Mouse (Mus musculus): ENCODE data around the gene Ankrd24.
"Not testable (repeated sequence)": the region's sequence is repeated elsewhere in the genome, so short reads cannot be mapped to it uniquely, and the experiment has no call there.

The Ankrd24 gene

DNA sequence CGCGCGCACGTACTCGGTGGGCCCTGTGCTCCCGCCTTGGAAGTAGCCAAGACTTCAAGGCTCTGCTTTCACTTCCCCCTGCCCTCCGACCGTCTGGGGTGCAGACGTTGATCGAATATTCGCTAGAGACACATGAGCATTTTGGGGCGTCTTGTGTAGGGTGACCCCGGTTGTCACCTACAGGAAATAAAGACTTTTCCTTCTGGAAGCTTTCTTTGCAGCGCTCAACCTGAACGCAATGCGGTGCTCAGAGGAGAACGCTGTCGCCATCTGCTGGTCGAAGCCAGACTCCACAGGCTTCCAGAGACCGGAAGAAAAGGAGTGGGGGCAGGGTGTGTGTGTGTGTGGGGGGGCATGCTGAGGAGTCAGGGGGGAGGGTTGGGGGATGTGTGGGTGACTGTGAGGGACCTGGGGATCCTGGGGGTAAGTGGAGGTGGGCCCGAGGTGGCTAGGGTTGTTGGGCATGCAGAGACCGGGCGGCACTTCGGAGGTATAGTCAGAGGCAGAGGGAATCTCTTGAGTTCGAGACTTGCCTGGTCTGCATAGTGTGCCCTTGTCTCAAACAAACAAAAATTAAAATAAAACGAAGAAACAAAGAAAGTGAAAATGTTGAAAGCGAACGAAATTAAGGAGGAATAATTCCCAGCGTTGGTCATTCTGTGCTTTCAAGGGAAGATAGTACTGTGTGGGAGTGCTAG, 23.2 kb upstream of the Ankrd24 start:
- CTCF ChIA-PET: interaction anchor here (0.8 to 1.4 kb wide), 3 partner anchors 34 to 108 kb away, joined by 3 to 4 read pairs (median 3); no protein-coding TSS in a partner anchor

DNA sequence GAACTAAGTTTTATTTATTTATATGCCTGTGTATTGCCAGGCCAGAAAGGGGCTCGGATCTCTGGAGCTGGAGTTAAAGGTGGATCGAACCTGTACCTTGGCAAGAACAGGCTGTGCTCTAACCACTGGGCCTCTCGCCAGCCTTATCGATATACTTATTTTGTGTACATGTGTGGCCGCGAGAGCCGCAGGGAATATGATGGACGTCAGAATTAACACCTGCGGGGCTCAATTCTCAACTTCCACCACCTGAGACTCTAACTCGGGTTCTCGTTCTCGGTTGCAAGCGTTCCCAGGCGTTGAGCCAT, 22.7 kb upstream of the Ankrd24 start:
- CTCF ChIA-PET: interaction anchor here (0.8 to 1.4 kb wide), 3 partner anchors 35 to 109 kb away, joined by 3 to 4 read pairs (median 3); no protein-coding TSS in a partner anchor

DNA sequence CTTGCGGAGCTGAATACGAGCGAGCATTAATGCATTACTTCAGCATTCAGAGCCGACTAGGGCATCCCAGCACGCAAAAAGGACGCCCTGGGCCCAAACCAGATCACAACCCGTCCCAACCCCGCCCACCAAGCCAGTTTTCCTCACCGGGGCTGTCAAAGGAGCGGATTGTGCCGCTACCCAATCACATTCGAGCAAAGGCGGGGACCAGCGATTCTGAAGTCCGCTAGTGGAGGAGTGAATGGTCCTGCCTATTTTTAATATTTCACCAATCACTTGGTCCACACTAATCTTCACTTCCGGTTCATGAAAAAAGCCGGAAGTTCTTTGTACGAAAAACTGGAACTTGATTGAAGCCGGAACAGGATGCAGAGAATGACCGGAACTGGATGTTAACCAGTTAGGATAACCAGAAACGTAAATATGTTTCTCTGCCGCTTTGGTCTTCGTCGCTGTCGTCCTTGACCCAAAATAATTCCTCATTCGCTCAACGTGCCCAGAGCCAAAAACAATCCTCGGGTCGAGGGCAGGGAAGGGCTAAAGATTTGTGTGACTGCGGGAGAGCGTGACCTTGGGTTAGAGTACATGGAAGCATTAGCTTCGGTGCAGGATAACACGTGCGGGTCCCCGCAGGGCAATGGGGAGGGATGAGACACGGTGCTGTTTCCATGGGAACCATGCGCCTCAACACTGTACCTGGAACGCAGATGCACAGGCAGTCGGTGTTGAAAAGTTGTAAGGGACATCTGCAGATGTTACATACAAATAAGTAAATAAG, 22.2 kb upstream of the Ankrd24 start, which contains the start of gene BC025920:
BC025920 (plus strand) TSS at position 297 of the 778 bp plus-strand sequence.
- CTCF ChIA-PET: interaction anchor here (0.8 to 1.4 kb wide), 2 partner anchors 35 to 109 kb away, joined by 3 to 4 read pairs; no protein-coding TSS in a partner anchor

DNA sequence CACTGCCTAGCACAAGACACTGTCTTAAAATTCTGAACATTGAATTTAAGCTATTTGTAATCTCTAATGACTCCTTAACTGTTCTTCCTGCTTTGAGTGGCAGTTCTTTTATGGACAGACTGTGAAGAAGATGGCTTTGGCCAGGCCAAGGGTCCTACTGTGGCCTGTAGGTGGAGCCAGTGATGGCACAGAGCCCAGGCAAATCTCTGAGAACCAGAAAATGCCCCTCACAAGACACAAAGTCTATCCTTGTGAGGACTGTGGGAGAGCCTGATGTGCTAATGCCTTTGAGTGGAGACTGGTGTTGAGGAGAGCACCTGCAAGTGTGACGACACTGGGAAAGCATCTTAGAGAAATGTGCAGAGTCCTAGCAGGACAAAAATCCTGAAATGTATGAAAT, 20.0 kb upstream of the Ankrd24 start:
- CTCF ChIA-PET: interaction anchor here (0.5 kb wide), 1 partner anchor 80 kb away, joined by 6 read pairs; no protein-coding TSS in a partner anchor

DNA sequence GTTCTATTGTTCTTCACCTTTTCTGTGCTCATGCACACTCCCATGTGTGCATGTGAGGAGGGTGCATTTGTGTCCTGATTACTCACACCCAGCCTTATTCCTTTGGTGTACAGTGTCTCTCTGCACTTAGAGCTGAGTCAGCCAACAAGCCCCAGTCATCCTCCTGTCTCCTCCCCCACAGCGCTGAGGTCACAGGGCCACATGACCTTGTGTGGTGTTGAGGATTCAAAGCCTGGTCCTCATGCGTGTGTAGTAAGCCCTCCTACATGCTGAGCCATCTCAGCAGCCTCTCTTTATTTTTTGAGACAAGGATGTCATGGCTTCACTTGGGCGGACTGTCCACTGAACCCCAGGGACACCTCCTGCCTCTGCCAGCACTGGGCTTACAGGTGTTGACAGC, 15.6 kb upstream of the Ankrd24 start:
- CTCF ChIA-PET: no interaction called here

DNA sequence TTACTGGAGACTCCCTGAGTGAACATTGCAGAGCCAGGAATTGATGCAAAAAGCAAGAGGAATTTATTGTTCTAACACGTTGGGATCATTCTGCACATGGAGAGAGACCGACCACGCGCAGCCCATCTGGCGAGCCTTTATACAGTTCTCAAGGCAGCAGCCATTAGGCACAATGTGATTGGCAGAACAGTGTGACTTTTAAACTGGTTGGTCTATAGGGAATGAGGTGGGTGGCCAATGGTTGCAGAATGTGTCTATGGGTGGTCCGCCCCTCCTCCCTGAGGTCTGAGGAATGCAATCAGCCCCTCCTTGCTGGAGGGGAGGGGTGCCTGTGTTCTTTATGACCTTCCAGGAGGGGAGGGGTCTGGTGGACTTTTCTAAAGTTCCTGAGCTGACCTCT, 12.9 kb upstream of the Ankrd24 start:
- CTCF ChIA-PET: no interaction called here

DNA sequence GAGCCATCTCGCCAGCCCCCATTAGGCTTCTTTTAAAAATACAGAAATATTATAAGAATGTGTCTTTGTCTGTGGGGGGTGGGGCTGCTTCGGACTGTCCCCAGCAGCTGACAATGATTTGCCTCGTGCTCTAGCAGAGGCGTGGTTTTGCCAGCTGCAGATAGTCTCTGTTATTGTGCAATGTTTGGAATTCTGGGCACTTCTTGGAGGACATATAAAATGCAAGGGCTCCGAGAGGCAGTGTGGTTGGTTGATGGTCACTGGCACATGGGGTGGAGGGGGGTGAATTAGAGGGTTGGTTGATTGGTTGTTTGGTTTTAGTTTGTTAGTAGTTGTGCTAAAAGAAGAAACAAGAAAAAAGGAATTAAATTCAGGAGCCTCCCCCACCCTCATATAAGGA, 8.4 kb upstream of the Ankrd24 start:
- CTCF ChIA-PET: no interaction called here

- CTCF ChIA-PET: no interaction called here
Observed at GRCm38 (mm10) chr10:81620786-81621185, 7.6 kb upstream of the Ankrd24 start.

GRCm38 (mm10) chr10:81623441-81623840, 4.9 kb upstream of the Ankrd24 start:
- CTCF ChIA-PET: no interaction called here

GRCm38 (mm10) chr10:81626101-81626993, 2.0 kb upstream of the Ankrd24 start:
- CTCF ChIA-PET: no interaction called here

GRCm38 (mm10) chr10:81626994-81627835, 1.1 kb upstream of the Ankrd24 start, which contains the start of gene Sirt6:
Gene Sirt6, minus strand, starts transcription at chr10:81627797.
- CTCF ChIA-PET: no interaction called here

GRCm38 (mm10) chr10:81627836-81628220, 512 bp upstream of the Ankrd24 start:
- CTCF ChIA-PET: no interaction called here

GRCm38 (mm10) chr10:81633253-81634099, 5.1 kb downstream of the Ankrd24 start:
- CTCF ChIA-PET: interaction anchor here (0.9 kb wide), 1 partner anchor 10 kb away, joined by 5 read pairs; no protein-coding TSS in a partner anchor

DNA sequence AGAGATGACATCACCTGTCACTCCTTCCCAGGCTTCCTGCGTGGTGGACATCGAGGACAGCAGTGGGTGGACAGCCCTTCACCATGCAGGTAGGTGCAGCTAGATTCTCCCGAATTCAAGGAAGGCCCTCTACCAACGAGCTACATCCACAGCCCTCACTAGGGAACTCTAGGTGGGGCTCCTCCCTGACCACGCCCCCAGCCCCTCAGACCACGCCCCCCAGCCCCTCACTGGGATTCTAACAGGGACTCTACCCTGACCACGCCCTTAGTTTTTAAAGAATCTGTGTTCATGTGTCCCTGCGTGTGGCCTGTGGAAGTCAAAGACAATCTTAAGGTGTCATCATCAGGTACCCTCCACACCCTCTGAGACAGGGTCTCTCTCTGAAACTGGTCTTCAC, 8.0 kb downstream of the Ankrd24 start:
- CTCF ChIA-PET: no interaction called here

GRCm38 (mm10) chr10:81638101-81638500, 9.8 kb downstream of the Ankrd24 start:
- CTCF ChIA-PET: no interaction called here

DNA sequence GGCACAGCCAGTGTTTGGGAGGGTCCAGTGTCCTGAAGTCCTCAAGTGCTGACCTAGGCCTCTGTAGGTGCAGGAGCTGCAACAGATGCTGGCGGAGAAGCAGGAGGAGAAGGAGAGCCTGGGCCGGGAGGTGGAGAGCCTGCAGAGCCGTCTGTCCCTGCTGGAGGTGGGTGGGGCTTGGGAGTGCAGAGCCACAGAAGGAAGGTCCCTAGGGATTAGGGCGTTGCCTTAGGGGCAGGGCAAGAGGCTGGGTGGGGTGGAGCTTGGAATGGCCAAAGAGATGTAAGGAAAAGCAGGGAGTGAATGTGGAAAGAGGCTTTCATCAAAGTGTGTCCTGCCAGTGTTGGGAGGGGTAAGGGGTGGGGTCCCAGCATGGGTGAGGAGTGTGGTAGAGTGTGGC, 12.5 kb downstream of the Ankrd24 start:
- CTCF ChIA-PET: not testable (repeated sequence)

- CTCF ChIA-PET: no interaction called here
Observed at GRCm38 (mm10) chr10:81641566-81641965, 13.2 kb downstream of the Ankrd24 start.

DNA sequence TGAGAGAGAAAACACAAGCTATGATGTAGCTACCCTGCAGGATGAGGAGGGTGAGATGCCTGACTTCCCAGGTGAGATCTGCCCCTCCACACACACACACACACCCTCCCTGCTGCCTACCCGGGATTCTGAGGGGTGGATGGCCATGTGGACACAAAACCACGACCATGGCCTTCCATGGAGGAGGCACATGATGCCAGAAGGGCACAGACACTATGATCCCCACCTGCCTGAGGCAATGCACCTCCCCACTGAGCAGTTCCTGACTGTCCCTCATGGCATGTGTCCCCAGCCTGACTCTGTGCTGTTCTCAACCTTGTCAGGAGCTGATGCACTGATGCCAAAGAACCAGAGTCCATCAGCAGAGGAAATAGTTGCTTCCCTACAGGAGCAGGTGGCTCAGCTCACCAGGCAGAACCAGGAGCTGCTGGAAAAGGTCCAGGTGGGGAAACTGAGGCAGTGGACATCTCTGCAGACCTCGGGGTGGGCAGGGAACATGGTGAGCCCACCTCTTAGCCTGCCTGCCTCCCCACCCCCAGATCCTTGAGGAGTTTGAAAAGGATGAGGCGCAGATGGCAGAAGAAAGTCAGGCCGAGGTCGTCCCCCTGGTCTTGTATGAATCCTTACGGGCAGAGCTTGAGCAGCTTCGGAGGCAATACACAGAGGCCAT, 13.8 kb downstream of the Ankrd24 start:
- CTCF ChIA-PET: no interaction called here

GRCm38 (mm10) chr10:81642648-81643448, 14.5 kb downstream of the Ankrd24 start:
- CTCF ChIA-PET: interaction anchor here (0.6 to 0.9 kb wide), 2 partner anchors 9 to 13 kb away, joined by 5 to 16 read pairs; no protein-coding TSS in a partner anchor

Data from spleen, embryonic (tissue).